ENCODE assay signal across 9 mouse cellular contexts in genomic region chr8:45629066-45629430, GRCm38 (mm10).
DNase-seq lines count a peak whose midpoint lies in the region; ATAC-seq and TF ChIP-seq lines count a peak whose summit lies in the region.
"Had no signal": no experiment of that assay in that cellular context is flagged by ENCODE, and none has a peak within 500 bp of the region (broad histone marks: within the 10 kb centered on the region; RNA-seq: fewer than 3 reads in every experiment).

No protein-coding gene starts in this region.

- intact Hi-C loops in heart, adult 2 months (cut with DNase I): loop anchor here (2.0 kb wide), 1 partner anchor 30 kb away; no protein-coding TSS in a partner anchor
- intact Hi-C loops in heart, postnatal 14 days (cut with DNase I): no loop called here

- no peak for TF ChIP-seq EP300 in heart, adult 2 months (IDR thresholded peaks at IDR 0.05; ENCODE audit: insufficient read depth, low read depth, low read length)

- H3K4me3 ChIP-seq in heart, adult 2 months: peak overlapping the region; percentile 42
- peak overlapping the region; percentile 70 for H3K4me3 ChIP-seq in embryonic facial prominence, embryonic 10.5 days
- H3K4me3 ChIP-seq in hindbrain, embryonic 13.5 days: peak overlapping the region; percentile 65
- H3K4me3 ChIP-seq in midbrain, embryonic 12.5 days: peak overlapping the region; percentile 69

- no peaks in the 10 kb centered on the region for H3K4me1 ChIP-seq in heart, adult 2 months (ENCODE audit: control insufficient read depth, insufficient read depth, low read length)
- H3K4me1 ChIP-seq in embryonic facial prominence, embryonic 10.5 days: peaks cover 18% of the 10 kb centered on the region
- H3K4me1 ChIP-seq in hindbrain, embryonic 13.5 days (replicated peaks): peaks cover 41% of the 10 kb centered on the region
- H3K4me1 ChIP-seq in midbrain, embryonic 12.5 days: peaks cover 20% of the 10 kb centered on the region

- 50% methylated on average over 8 of the region's 8 CpGs for WGBS in heart, adult 2 months
- WGBS in embryonic facial prominence, embryonic 10.5 days: 71% methylated on average over 8 of the region's 8 CpGs
- WGBS in hindbrain, embryonic 13.5 days: 45% methylated on average over 8 of the region's 8 CpGs
- WGBS in midbrain, embryonic 12.5 days: 48% methylated on average over 8 of the region's 8 CpGs

- no peak for ATAC-seq in hindbrain, embryonic 13.5 days (ENCODE audit: low FRiP score)
- no peak for ATAC-seq in midbrain, embryonic 12.5 days (ENCODE audit: low FRiP score, low read depth)

- H3K36me3 ChIP-seq in heart, adult 2 months (ENCODE audit: control insufficient read depth, insufficient read depth, low read length): no peaks in the 10 kb centered on the region; the same call in 1 of the 2 replicates
- no peaks in the 10 kb centered on the region for H3K36me3 ChIP-seq in embryonic facial prominence, embryonic 10.5 days (replicated peaks)
- H3K36me3 ChIP-seq in hindbrain, embryonic 13.5 days: no peaks in the 10 kb centered on the region
- H3K36me3 ChIP-seq in midbrain, embryonic 12.5 days: no peaks in the 10 kb centered on the region

- no peak for DNase-seq in heart, adult 2 months
- no peak for DNase-seq in heart, postnatal 14 days
- no peak for DNase-seq in embryonic facial prominence, embryonic 10.5 days (ENCODE audit: low spot score)
- DNase-seq in frontal cortex, postnatal 14 days (ENCODE audit: low spot score in 2 of 2): no peak
- no peak for DNase-seq in right cerebral cortex, postnatal 14 days
- no peak for DNase-seq in B cell, adult 2 months

- H3K27ac ChIP-seq in heart, adult 2 months: peak overlapping the region; percentile 61
- 0 out of 2 replicates have a peak overlapping the region, but pooled peaks have one; percentile 30 for H3K27ac ChIP-seq in embryonic facial prominence, embryonic 10.5 days (replicated peaks)
- peak overlapping the region; percentile 98; the same call in 1 of the 2 replicates for H3K27ac ChIP-seq in hindbrain, embryonic 13.5 days
- H3K27ac ChIP-seq in midbrain, embryonic 12.5 days (replicated peaks): no peak overlapping the region; the same call in 1 of the 2 replicates

- TF ChIP-seq POLR2A in heart, adult 2 months (IDR thresholded peaks at IDR 0.05; ENCODE audit: insufficient read depth, low read depth, low read length): no peak

- H3K27me3 ChIP-seq in heart, adult 2 months (ENCODE audit: control insufficient read depth, insufficient read depth, low read length): no peaks in the 10 kb centered on the region
- H3K27me3 ChIP-seq in embryonic facial prominence, embryonic 10.5 days (replicated peaks; ENCODE audit: low read depth, poor library complexity, severe bottlenecking): no peaks in the 10 kb centered on the region
- H3K27me3 ChIP-seq in hindbrain, embryonic 13.5 days: no peaks in the 10 kb centered on the region
- H3K27me3 ChIP-seq in midbrain, embryonic 12.5 days: peaks cover 4% of the 10 kb centered on the region; the same call in 1 of the 2 replicates
- H3K27me3 ChIP-seq: CH12.LX had no signal

- no peaks in the 10 kb centered on the region for H3K9me3 ChIP-seq in embryonic facial prominence, embryonic 10.5 days
- no peaks in the 10 kb centered on the region for H3K9me3 ChIP-seq in hindbrain, embryonic 13.5 days
- no peaks in the 10 kb centered on the region for H3K9me3 ChIP-seq in midbrain, embryonic 12.5 days

- peak overlapping the region; percentile 71 for H3K4me2 ChIP-seq in hindbrain, embryonic 13.5 days
- H3K4me2 ChIP-seq in midbrain, embryonic 12.5 days (replicated peaks): peak overlapping the region; percentile 77

- no peak for TF ChIP-seq CTCF in heart, adult 2 months (IDR thresholded peaks at IDR 0.05)

- H3K9ac ChIP-seq in heart, adult 2 months (ENCODE audit: low read depth, low read length): peak overlapping the region; percentile 58
- H3K9ac ChIP-seq in hindbrain, embryonic 13.5 days: peak overlapping the region; percentile 82
- H3K9ac ChIP-seq in midbrain, embryonic 12.5 days (replicated peaks): peak overlapping the region; percentile 74

- H3K79me2 ChIP-seq in heart, adult 2 months (replicated peaks; ENCODE audit: control insufficient read depth, insufficient read depth, low read length): no peaks in the 10 kb centered on the region
